Mouse (Mus musculus) ES-E14 (cell line): ENCODE data around the gene Aftph.

ENCODE experiments used
- CHD2 ChIP-seq: IDR thresholded peaks from 2 replicates; pipeline ENCODE4 v1.6.1; 2014; ENCODE audit warnings: mild to moderate bottlenecking, low read depth, low read length, inconsistent platforms
- HCFC1 ChIP-seq: IDR thresholded peaks from 2 replicates; pipeline ENCODE4 v1.6.1; 2012; ENCODE audit warnings: low read length, inconsistent platforms, borderline replicate concordance; ENCODE audit not compliant: insufficient read depth
- MAFK ChIP-seq: IDR thresholded peaks from 2 replicates; pipeline ENCODE4 v1.6.1; 2014; ENCODE audit warnings: mild to moderate bottlenecking, low read depth, low read length, inconsistent platforms; ENCODE audit not compliant: insufficient read depth
- ZC3H11A ChIP-seq: IDR thresholded peaks from 2 replicates; pipeline ENCODE4 v1.6.1; 2012; ENCODE audit warnings: low read depth, mild to moderate bottlenecking, inconsistent platforms, low read length, borderline replicate concordance

DNA sequence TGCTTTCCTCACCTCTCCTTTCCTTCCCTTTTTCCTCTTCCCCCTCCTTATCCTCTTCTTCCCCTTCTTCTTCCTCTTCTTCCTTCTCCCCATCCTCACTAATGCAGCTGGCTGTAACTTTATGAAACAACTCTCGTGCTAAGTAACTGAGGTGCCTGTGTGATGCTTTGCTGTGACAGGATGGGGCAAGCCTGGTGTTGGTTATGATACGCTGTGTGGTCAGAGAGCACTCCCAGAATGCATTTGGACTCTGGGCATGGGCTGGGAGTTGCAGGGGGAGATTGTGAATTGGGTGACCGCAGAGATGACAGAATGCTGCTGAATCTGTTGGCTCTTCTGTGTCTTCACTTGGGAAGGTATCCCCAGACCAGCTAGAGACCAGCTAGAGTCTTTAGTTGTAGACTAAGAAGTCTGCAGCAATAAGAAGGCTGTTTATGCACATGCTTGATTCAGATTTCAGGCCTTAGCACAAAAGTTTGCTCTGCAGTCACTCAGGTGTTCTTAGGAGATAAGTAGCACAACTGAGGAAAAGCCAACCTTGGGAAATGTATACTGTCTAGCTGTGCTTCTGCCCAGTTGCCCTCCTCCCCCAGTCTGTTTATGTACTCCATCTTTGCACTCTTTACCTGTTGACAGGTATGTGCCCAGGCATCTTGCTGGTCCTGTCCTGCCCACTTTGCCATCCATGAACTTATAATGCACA lies 37.6 kb upstream of the Aftph start:
- no peak for TF ChIP-seq MAFK
- no peak for TF ChIP-seq CHD2
- TF ChIP-seq HCFC1, result no peak
- no peak for TF ChIP-seq ZC3H11A
